Mouse (Mus musculus): Measurements from ENCODE around the gene Ociad2.

DNA sequence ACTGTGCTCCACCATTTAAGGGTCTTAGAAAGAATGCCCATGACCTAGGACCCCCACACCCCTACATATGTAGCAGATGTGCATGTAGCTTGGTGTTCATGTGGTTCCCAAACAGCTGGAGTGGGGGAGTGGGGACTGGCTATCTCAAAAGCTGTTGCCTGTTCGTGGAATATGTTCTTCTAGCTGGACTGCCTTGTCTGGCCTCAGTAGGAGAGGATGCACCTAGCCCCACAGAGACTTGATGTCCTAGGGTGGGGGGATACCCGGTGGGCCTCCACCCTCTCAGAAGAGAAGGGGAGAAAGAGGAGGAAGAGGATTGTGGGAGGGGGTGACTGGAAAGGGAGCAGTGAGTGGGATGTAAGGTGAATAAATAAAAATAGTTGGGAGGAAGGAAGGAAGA, 65.9 kb downstream of the Ociad2 start:
- TF ChIP-seq CTCF (IDR thresholded peaks at IDR 0.05; ENCODE audit: low read depth) (no peak), EP300 (IDR thresholded peaks at IDR 0.05; ENCODE audit: low read depth) (no peak)
